Mouse (Mus musculus): ENCODE data around the gene Ankmy2. TPM values are rescaled to one million over a fixed set of nuclear protein-coding genes. Genes with fewer than 3 reads are reported as not detected.
"Not testable (repeated sequence)": the region's sequence is repeated elsewhere in the genome, so short reads cannot be mapped to it uniquely, and the experiment has no call there.

Gene Ankmy2
- polyA plus RNA-seq, 1 experiment from 2014 or later = 75.4 TPM

- WGBS = 86% methylated on average over 7 of the region's 7 CpGs
Observed at GRCm38 (mm10) chr12:36164126-36164791, 7.3 kb downstream of the Ankmy2 start.

GRCm38 (mm10) chr12:36165299-36165698 is 8.4 kb downstream of the Ankmy2 start:
- Histone ChIP-seq H3K4me3 (no peak overlapping the region), H3K27me3 (no peaks in the 10 kb centered on the region), H3K9ac (no peak overlapping the region), H3K9me3 (no peaks in the 10 kb centered on the region), H3K4me2 (no peak overlapping the region), H3K36me3 (no peaks in the 10 kb centered on the region), H3K4me1 (replicated peaks) (peaks cover 5% of the 10 kb centered on the region; the same call in 1 of the 2 replicates), H3K27ac (replicated peaks) (no peak overlapping the region)
- 80% methylated on average over 1 of the region's 1 CpGs for WGBS
- ATAC-seq (ENCODE audit: low FRiP score, low read depth) = no peak

More at GRCm38 (mm10) chr12:36164126-36164791, 7.3 kb downstream of the Ankmy2 start:
- no peak overlapping the region for H3K4me2 ChIP-seq
- H3K9ac ChIP-seq = no peak overlapping the region
- H3K4me1 ChIP-seq (replicated peaks) = peaks cover 5% of the 10 kb centered on the region; the same call in 1 of the 2 replicates
- no peaks in the 10 kb centered on the region for H3K36me3 ChIP-seq
- no peak for ATAC-seq (ENCODE audit: low FRiP score, low read depth)
- no peaks in the 10 kb centered on the region for H3K9me3 ChIP-seq
- no peak overlapping the region for H3K4me3 ChIP-seq
- H3K27me3 ChIP-seq = no peaks in the 10 kb centered on the region
- H3K27ac ChIP-seq (replicated peaks) = no peak overlapping the region

- Histone ChIP-seq H3K4me3 (no peak overlapping the region), H3K27me3 (no peaks in the 10 kb centered on the region), H3K4me2 (no peak overlapping the region), H3K9ac (no peak overlapping the region), H3K36me3 (peaks cover 53% of the 10 kb centered on the region), H3K4me1 (replicated peaks) (no peaks in the 10 kb centered on the region), H3K9me3 (no peaks in the 10 kb centered on the region), H3K27ac (replicated peaks) (no peak overlapping the region)
- 91% methylated on average over 5 of the region's 5 CpGs for WGBS
- no peak for ATAC-seq (ENCODE audit: low FRiP score, low read depth)
Observed at GRCm38 (mm10) chr12:36177227-36177626, 20.3 kb downstream of the Ankmy2 start.

GRCm38 (mm10) chr12:36182570-36182969 is 25.7 kb downstream of the Ankmy2 start:
- ATAC-seq (ENCODE audit: low FRiP score, low read depth) = no peak
- no peak overlapping the region for H3K4me2 ChIP-seq
- H3K27ac ChIP-seq (replicated peaks) = no peak overlapping the region
- WGBS = 86% methylated on average over 6 of the region's 6 CpGs
- H3K4me1 ChIP-seq (replicated peaks) = no peaks in the 10 kb centered on the region
- no peak overlapping the region for H3K9ac ChIP-seq
- no peaks in the 10 kb centered on the region for H3K9me3 ChIP-seq
- H3K27me3 ChIP-seq = no peaks in the 10 kb centered on the region
- H3K4me3 ChIP-seq = no peak overlapping the region
- H3K36me3 ChIP-seq = peaks cover 43% of the 10 kb centered on the region

- Histone ChIP-seq H3K4me2 (no peak overlapping the region), H3K27me3 (no peaks in the 10 kb centered on the region), H3K4me1 (replicated peaks) (no peaks in the 10 kb centered on the region), H3K9ac (no peak overlapping the region), H3K4me3 (no peak overlapping the region), H3K27ac (replicated peaks) (no peak overlapping the region), H3K9me3 (no peaks in the 10 kb centered on the region), H3K36me3 (peaks cover 73% of the 10 kb centered on the region)
- WGBS = 83% methylated on average over 6 of the region's 6 CpGs
- no peak for ATAC-seq (ENCODE audit: low FRiP score, low read depth)
Observed at GRCm38 (mm10) chr12:36187081-36187480, 30.2 kb downstream of the Ankmy2 start.

GRCm38 (mm10) chr12:36189610-36190009 is 32.7 kb downstream of the Ankmy2 start:
- H3K27me3 ChIP-seq = no peaks in the 10 kb centered on the region
- no peak overlapping the region for H3K4me3 ChIP-seq
- H3K4me1 ChIP-seq (replicated peaks) = no peaks in the 10 kb centered on the region
- H3K36me3 ChIP-seq = peaks cover 73% of the 10 kb centered on the region
- no peaks in the 10 kb centered on the region for H3K9me3 ChIP-seq
- ATAC-seq (ENCODE audit: low FRiP score, low read depth) = no peak
- H3K9ac ChIP-seq = no peak overlapping the region
- 93% methylated on average over 3 of the region's 3 CpGs for WGBS
- H3K27ac ChIP-seq (replicated peaks) = no peak overlapping the region
- H3K4me2 ChIP-seq = no peak overlapping the region

- no peak for ATAC-seq (ENCODE audit: low FRiP score, low read depth)
- Histone ChIP-seq H3K4me2 (no peak overlapping the region), H3K27me3 (no peaks in the 10 kb centered on the region), H3K9ac (no peak overlapping the region), H3K36me3 (peaks cover 80% of the 10 kb centered on the region), H3K27ac (replicated peaks) (no peak overlapping the region), H3K4me1 (replicated peaks) (no peaks in the 10 kb centered on the region), H3K9me3 (no peaks in the 10 kb centered on the region), H3K4me3 (no peak overlapping the region)
- WGBS = 94% methylated on average over 5 of the region's 5 CpGs
Observed at GRCm38 (mm10) chr12:36190343-36190742, 33.4 kb downstream of the Ankmy2 start.

GRCm38 (mm10) chr12:36194976-36195375 is 38.1 kb downstream of the Ankmy2 start:
- 94% methylated on average over 7 of the region's 7 CpGs for WGBS
- no peak for ATAC-seq (ENCODE audit: low FRiP score, low read depth)
- H3K4me1 ChIP-seq (replicated peaks) = no peaks in the 10 kb centered on the region
- peaks cover 16% of the 10 kb centered on the region for H3K9me3 ChIP-seq
- no peak overlapping the region for H3K9ac ChIP-seq
- no peak overlapping the region for H3K4me2 ChIP-seq
- peaks cover 80% of the 10 kb centered on the region for H3K36me3 ChIP-seq
- no peak overlapping the region for H3K27ac ChIP-seq (replicated peaks)
- H3K4me3 ChIP-seq = no peak overlapping the region
- H3K27me3 ChIP-seq = no peaks in the 10 kb centered on the region

- H3K27ac ChIP-seq (replicated peaks); H3K4me3 ChIP-seq; H3K27me3 ChIP-seq; H3K4me2 ChIP-seq; H3K9ac ChIP-seq; ATAC-seq (ENCODE audit: low FRiP score, low read depth); H3K9me3 ChIP-seq; H3K36me3 ChIP-seq: not testable (repeated sequence)
- H3K4me1 ChIP-seq (replicated peaks) = peaks cover 12% of the 10 kb centered on the region
- 46% methylated on average over 5 of the region's 5 CpGs for WGBS
Observed at GRCm38 (mm10) chr12:36205579-36206119, 48.7 kb downstream of the Ankmy2 start.

GRCm38 (mm10) chr12:36207072-36207799 is 50.3 kb downstream of the Ankmy2 start:
- ATAC-seq (ENCODE audit: low FRiP score, low read depth) = peak; percentile 96
- peak overlapping the region; percentile 36 for H3K27ac ChIP-seq (replicated peaks)
- no peaks in the 10 kb centered on the region for H3K36me3 ChIP-seq
- peak overlapping the region; percentile 41 for H3K4me2 ChIP-seq
- peaks cover 12% of the 10 kb centered on the region for H3K4me1 ChIP-seq (replicated peaks)
- H3K9me3 ChIP-seq = no peaks in the 10 kb centered on the region
- peak overlapping the region; percentile 9 for H3K4me3 ChIP-seq
- H3K9ac ChIP-seq = no peak overlapping the region
- WGBS = 32% methylated on average over 9 of the region's 9 CpGs
- H3K27me3 ChIP-seq = no peaks in the 10 kb centered on the region

GRCm38 (mm10) chr12:36207800-36208148 is 50.9 kb downstream of the Ankmy2 start:
- Histone ChIP-seq H3K4me3 (peak overlapping the region; percentile 13), H3K36me3 (no peaks in the 10 kb centered on the region), H3K4me2 (peak overlapping the region; percentile 41), H3K27ac (replicated peaks) (peak overlapping the region; percentile 36), H3K27me3 (no peaks in the 10 kb centered on the region), H3K9me3 (no peaks in the 10 kb centered on the region), H3K4me1 (replicated peaks) (peaks cover 12% of the 10 kb centered on the region), H3K9ac (no peak overlapping the region)
- ATAC-seq (ENCODE audit: low FRiP score, low read depth) = no peak
- WGBS = 44% methylated on average over 7 of the region's 7 CpGs

GRCm38 (mm10) chr12:36208456-36208855 is 51.5 kb downstream of the Ankmy2 start:
- no peak for ATAC-seq (ENCODE audit: low FRiP score, low read depth)

More at GRCm38 (mm10) chr12:36208456-36208855, 51.5 kb downstream of the Ankmy2 start:
- H3K9ac ChIP-seq = no peak overlapping the region
- no peaks in the 10 kb centered on the region for H3K27me3 ChIP-seq
- peak overlapping the region; percentile 13; the same call in 1 of the 2 replicates for H3K4me3 ChIP-seq
- H3K27ac ChIP-seq (replicated peaks) = no peak overlapping the region
- no peaks in the 10 kb centered on the region for H3K36me3 ChIP-seq
- WGBS = 59% methylated on average over 19 of the region's 19 CpGs
- no peaks in the 10 kb centered on the region for H3K9me3 ChIP-seq
- H3K4me1 ChIP-seq (replicated peaks) = peaks cover 12% of the 10 kb centered on the region
- H3K4me2 ChIP-seq = peak overlapping the region; percentile 41

All from hindbrain, embryonic 15.5 days (tissue).